Mouse (Mus musculus) hindbrain, embryonic 14.5 days (tissue): ENCODE data around the gene Lrp6. TPM values are rescaled to one million over a fixed set of nuclear protein-coding genes. Genes with fewer than 3 reads are reported as not detected.

Experiments used
- ATAC-seq: fragments of 200-750 bp; cut with Nextera tagmentation; 2 replicates; pipeline ENCODE4 v1.8.0; 2017; ENCODE audit warnings: moderate number of reproducible peaks, mild to moderate bottlenecking, moderate TSS enrichment, moderate library complexity; ENCODE audit not compliant: low FRiP score
- DNase-seq: peaks from one replicate; pipeline ENCODE4 v3.0.0-alpha.2; 2015; ENCODE audit warnings: low spot score
- H3K27ac ChIP-seq: fragments of 300-500 bp; sonication (generic); 2 replicates; pipeline ENCODE4 v1.5.1; 2014; ENCODE audit warnings: mild to moderate bottlenecking, moderate library complexity
- H3K27me3 ChIP-seq: fragments of 300-500 bp; sonication (generic); 2 replicates; pipeline ENCODE4 v1.6.1; 2014; ENCODE audit warnings: mild to moderate bottlenecking, low read length, mixed read lengths; ENCODE audit not compliant: control insufficient read depth, insufficient read depth
- H3K36me3 ChIP-seq: fragments of 300-500 bp; sonication (generic); replicated peaks from 2 replicates; pipeline ENCODE4 v1.6.1; 2014; ENCODE audit not compliant: control insufficient read depth, insufficient read depth
- H3K4me1 ChIP-seq: fragments of 300-500 bp; sonication (generic); replicated peaks from 2 replicates; pipeline ENCODE4 v1.6.1; 2014; ENCODE audit warnings: antibody characterized with exemption, low read length, mixed read lengths; ENCODE audit not compliant: control insufficient read depth, insufficient read depth
- H3K4me2 ChIP-seq: fragments of 300-500 bp; sonication (generic); replicated peaks from 2 replicates; pipeline ENCODE4 v1.6.1; 2014; ENCODE audit warnings: mild to moderate bottlenecking, moderate library complexity
- H3K4me3 ChIP-seq: fragments of 300-500 bp; sonication (generic); replicated peaks from 2 replicates; pipeline ENCODE4 v1.5.1; 2014; ENCODE audit warnings: mild to moderate bottlenecking, low read length
- H3K9ac ChIP-seq: fragments of 300-500 bp; sonication (generic); 2 replicates; pipeline ENCODE4 v1.6.1; 2014
- H3K9me3 ChIP-seq: fragments of 300-500 bp; sonication (generic); 2 replicates; pipeline ENCODE4 v1.6.1; 2016; ENCODE audit warnings: low read length; ENCODE audit not compliant: control insufficient read depth
- WGBS: fragments of 180-500 bp; shearing (Covaris S2); extraction: QIAGEN DNeasy Blood & Tissue Kit; methylation state at CpG from one replicate; pipeline ENCODE4 v1.1.7; 2014; 5-methylcytosine and 5-hydroxymethylcytosine counted together
- polyA plus RNA-seq: library from polyadenylated mRNA; unstranded; fragments of >200 nt; fragmentation: Nextera tagmentation; extraction: Ambion mirVana; gene quantifications from 2 replicates; pipeline ENCODE4 v1.2.1, GENCODE M21; 2014

Gene Lrp6
- polyA plus RNA-seq, 1 experiment from 2014 or later, result 22.3 TPM

DNA sequence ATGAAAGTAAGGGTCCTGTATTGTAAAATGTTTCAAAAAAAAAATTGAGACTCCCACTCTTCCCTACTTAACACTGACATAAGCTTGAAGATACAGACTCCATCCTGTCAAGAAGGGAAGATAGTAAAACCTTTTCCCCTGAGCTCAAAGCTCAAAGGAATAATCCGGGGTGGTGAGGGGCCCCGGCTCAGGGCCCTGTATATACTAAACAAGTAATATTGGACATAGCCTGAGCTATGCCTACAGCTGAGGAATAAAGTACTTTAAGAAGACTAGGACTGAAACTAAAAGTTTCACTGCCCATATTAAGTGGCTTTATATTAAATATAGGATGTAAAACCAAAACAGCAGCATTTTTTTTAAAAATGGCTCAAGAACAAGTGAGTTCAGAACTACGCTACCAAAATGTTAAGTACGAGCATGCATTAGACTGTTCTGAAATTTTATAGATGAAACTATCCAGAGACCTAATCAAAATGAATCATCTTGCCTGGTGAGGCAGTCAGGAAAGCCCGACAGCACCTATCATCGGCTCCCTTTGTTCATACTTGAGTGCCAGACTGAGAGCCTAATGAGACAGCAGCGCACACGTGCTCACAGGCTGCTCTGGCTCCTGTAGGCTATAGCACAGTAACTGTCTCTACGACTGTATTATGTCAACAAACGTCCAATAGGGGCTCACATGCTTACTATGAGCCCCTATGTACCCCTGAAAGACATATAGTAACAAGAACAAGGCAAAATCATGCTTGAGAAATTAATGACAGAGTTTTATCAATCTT, 66.2 kb downstream of the Lrp6 start:
- Histone ChIP-seq H3K27me3 (no peaks in the 10 kb centered on the region), H3K9ac (no peak overlapping the region), H3K27ac (peak overlapping the region; percentile 65), H3K4me1 (peaks cover 13% of the 10 kb centered on the region), H3K4me3 (no peak overlapping the region), H3K36me3 (peaks cover 33% of the 10 kb centered on the region), H3K4me2 (peak overlapping the region; percentile 15; the same call in 1 of the 2 replicates), H3K9me3 (no peaks in the 10 kb centered on the region)
- DNase-seq (peak; percentile 55), ATAC-seq (peak; percentile 87)
- WGBS, result 38% methylated on average over 10 of the region's 10 CpGs

GRCm38 (mm10) chr6:134499089-134499488, 67.7 kb downstream of the Lrp6 start:
- Histone ChIP-seq H3K9me3 (no peaks in the 10 kb centered on the region), H3K36me3 (peaks cover 19% of the 10 kb centered on the region), H3K4me2 (no peak overlapping the region), H3K27me3 (no peaks in the 10 kb centered on the region), H3K9ac (no peak overlapping the region), H3K4me3 (no peak overlapping the region), H3K4me1 (peaks cover 23% of the 10 kb centered on the region), H3K27ac (no peak overlapping the region)
- no peak for DNase-seq
- no peak for ATAC-seq
- 78% methylated on average over 2 of the region's 2 CpGs for WGBS

GRCm38 (mm10) chr6:134498518-134498917, 68.2 kb downstream of the Lrp6 start:
- H3K27me3 ChIP-seq, result no peaks in the 10 kb centered on the region
- DNase-seq, result no peak
- H3K4me3 ChIP-seq, result no peak overlapping the region
- H3K4me2 ChIP-seq, result no peak overlapping the region
- H3K4me1 ChIP-seq, result peaks cover 26% of the 10 kb centered on the region
- ATAC-seq, result no peak
- H3K9ac ChIP-seq, result no peak overlapping the region
- peaks cover 19% of the 10 kb centered on the region for H3K36me3 ChIP-seq
- no peak overlapping the region for H3K27ac ChIP-seq
- H3K9me3 ChIP-seq, result no peaks in the 10 kb centered on the region

DNA sequence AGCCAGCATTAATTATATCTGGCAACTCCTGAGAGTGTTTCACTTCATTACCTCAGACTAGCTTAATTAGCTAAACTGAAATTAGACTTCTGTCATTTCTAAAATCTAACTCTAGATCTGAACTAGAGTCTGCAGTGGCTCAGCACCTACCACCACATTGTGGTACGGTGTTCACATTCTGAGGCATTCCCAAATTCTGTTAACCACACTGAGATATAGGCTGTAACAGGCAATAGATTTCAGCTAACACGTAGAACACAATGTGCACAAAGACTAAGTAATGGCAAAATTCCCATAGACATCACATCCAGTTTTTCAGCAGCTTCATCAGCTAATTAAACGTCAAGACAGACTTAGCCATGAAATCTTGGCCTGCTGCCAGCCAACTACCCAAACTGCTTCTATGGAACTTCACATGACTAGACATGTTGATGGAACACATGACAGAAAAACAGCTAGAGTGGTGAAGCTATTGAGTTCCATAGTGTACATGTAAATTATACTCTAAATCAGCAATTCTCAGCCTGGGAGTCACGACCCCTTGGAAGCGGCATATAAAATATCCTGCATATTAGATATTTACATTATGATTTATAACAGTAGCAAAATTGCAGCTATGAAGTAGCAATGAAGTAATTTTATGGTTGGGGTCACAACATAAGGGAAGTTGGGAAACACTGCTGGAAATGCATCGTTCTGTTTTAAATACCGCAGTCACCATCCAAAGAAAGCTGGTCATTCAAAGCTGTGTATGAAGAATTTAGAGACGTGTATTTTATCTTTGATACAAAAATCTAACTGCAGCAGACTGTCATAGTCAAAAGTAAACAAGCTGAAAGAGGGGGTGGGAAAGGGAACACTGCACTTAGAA, 71.7 kb downstream of the Lrp6 start:
- no peaks in the 10 kb centered on the region for H3K9me3 ChIP-seq
- no peaks in the 10 kb centered on the region for H3K27me3 ChIP-seq
- no peak overlapping the region for H3K4me2 ChIP-seq
- no peak overlapping the region for H3K9ac ChIP-seq
- 0 out of 2 replicates have a peak overlapping the region, but pooled peaks have one; percentile 29 for H3K27ac ChIP-seq
- H3K4me3 ChIP-seq, result no peak overlapping the region
- peak; percentile 72 for DNase-seq
- H3K36me3 ChIP-seq, result peaks cover 19% of the 10 kb centered on the region
- peaks cover 13% of the 10 kb centered on the region; the same call in 1 of the 2 replicates for H3K4me1 ChIP-seq
- peak; percentile 37; the same call in 1 of the 2 replicates for ATAC-seq
- 69% methylated on average over 8 of the region's 8 CpGs for WGBS

DNA sequence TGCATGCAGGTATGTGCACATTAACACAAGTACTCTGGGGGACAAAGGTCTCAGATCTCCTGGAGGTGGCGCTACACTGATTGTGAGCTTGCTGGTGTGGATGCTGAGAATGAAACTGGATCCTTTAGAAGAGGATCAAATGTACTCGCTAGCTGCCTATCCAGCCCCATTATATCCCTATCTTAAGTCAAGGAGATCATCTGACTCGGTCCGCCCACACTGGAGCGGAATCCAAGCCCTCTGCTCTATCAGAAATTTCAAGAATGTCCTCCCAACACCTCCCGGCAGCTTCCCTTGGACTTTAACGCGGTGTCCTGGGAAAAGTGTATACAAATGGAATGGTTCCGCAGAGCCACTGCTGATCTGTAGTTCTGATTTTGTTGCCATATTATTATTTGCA, 77.1 kb downstream of the Lrp6 start:
- no peak for DNase-seq
- no peak overlapping the region for H3K4me3 ChIP-seq
- H3K4me1 ChIP-seq, result peaks cover 9% of the 10 kb centered on the region; the same call in 1 of the 2 replicates
- peaks cover 18% of the 10 kb centered on the region for H3K36me3 ChIP-seq
- no peak for ATAC-seq
- H3K27me3 ChIP-seq, result no peaks in the 10 kb centered on the region
- no peaks in the 10 kb centered on the region for H3K9me3 ChIP-seq
- 95% methylated on average over 9 of the region's 9 CpGs for WGBS
- H3K27ac ChIP-seq, result no peak overlapping the region
- no peak overlapping the region for H3K4me2 ChIP-seq
- H3K9ac ChIP-seq, result no peak overlapping the region

DNA sequence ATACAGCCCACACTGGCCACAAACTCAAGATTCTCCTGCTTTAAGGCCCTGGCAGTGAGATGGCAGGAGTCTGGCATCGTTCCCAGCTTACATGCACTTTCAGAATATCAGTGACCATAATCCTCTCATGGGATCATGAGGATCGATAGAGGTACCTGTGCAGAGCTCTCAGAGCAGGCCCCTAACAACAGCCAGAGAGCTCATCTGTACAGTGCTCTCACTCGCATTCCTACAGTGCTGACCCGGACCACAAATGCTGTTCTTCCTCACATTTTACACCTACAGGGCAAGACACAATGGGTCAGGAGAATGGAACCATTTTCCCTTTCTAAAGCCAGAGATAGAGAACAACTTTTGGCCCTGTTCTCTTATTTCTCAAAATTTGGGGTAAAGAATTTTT, 77.6 kb downstream of the Lrp6 start:
- no peak overlapping the region for H3K4me2 ChIP-seq
- H3K9me3 ChIP-seq, result no peaks in the 10 kb centered on the region
- ATAC-seq (no peak), DNase-seq (no peak)
- H3K9ac ChIP-seq, result no peak overlapping the region
- H3K36me3 ChIP-seq, result peaks cover 22% of the 10 kb centered on the region
- WGBS, result 88% methylated on average over 4 of the region's 4 CpGs
- H3K4me3 ChIP-seq, result no peak overlapping the region
- no peaks in the 10 kb centered on the region for H3K27me3 ChIP-seq
- no peak overlapping the region; the same call in 1 of the 2 replicates for H3K27ac ChIP-seq
- 0 out of 2 replicates have a peak, but pooled peaks cover 4% of the 10 kb centered on the region for H3K4me1 ChIP-seq

DNA sequence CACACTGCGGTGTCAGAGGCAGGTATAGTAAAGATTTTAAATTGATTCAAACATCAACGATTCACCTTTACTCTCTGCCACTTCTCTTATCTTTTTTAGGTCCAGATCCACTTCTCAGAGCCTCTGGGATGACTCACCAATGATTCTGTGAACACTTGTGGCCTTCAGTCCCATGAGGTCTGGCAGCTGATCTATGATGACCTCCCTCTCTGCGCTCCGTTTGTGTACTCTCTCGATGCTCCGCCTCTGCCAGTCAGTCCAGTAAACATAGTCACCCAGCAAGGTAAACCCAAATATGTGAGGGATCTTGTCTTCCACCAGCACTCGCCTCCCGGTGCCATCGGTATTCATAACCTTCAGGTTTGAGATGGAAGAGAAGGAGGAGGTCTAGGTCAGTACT, 80.4 kb downstream of the Lrp6 start:
- Histone ChIP-seq H3K27ac (no peak overlapping the region), H3K9me3 (no peaks in the 10 kb centered on the region), H3K4me3 (no peak overlapping the region), H3K36me3 (peaks cover 33% of the 10 kb centered on the region), H3K9ac (no peak overlapping the region), H3K27me3 (no peaks in the 10 kb centered on the region), H3K4me2 (no peak overlapping the region), H3K4me1 (no peaks in the 10 kb centered on the region)
- DNase-seq (no peak), ATAC-seq (no peak)
- WGBS, result 91% methylated on average over 9 of the region's 9 CpGs

DNA sequence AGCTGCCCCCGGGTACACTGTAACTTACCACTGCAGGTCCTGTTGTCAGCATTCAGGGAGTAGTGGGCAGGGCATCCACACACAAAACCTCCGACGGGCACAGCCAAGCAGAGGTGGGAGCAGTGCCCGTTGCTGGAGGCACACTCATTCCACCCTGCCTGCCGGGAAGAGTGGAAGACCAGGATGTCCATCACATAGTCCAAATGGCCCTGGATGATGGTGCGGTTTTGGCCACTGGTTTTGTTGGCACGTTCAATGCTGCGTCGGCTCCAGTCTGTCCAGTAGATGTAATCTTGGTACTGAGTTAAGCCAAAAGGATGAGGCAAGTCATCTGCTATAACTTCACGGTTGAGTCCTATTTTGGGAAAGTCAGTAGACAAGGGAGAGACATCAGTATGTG, 87.3 kb downstream of the Lrp6 start:
- ATAC-seq (no peak), DNase-seq (no peak)
- H3K27me3 ChIP-seq, result no peaks in the 10 kb centered on the region
- peaks cover 51% of the 10 kb centered on the region for H3K36me3 ChIP-seq
- no peak overlapping the region for H3K4me3 ChIP-seq
- no peaks in the 10 kb centered on the region for H3K4me1 ChIP-seq
- WGBS, result 97% methylated on average over 10 of the region's 10 CpGs
- no peak overlapping the region for H3K9ac ChIP-seq
- H3K4me2 ChIP-seq, result no peak overlapping the region
- no peaks in the 10 kb centered on the region for H3K9me3 ChIP-seq
- no peak overlapping the region for H3K27ac ChIP-seq

DNA sequence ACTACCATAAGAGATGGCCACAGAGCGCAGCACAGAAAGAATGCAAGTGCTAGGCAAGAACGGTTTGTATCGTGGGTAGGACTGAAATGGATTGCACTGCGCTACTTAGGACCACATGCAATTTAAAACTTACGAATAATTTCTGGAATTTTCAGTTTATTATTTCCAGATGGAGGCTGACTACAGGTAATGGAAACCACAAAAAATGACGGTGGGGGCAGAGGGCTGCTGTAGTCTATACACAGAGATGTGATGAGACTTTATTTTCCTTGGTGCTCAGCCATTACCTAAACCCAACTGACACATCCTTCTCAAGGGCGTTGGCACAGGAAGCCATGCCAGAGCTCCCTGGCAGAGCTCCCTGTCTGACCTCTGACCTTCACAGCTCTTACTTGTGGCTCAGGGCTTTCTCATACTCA, 93.6 kb downstream of the Lrp6 start:
- Histone ChIP-seq H3K4me3 (no peak overlapping the region), H3K4me1 (no peaks in the 10 kb centered on the region), H3K9ac (no peak overlapping the region), H3K4me2 (no peak overlapping the region), H3K27me3 (no peaks in the 10 kb centered on the region), H3K36me3 (peaks cover 28% of the 10 kb centered on the region), H3K27ac (no peak overlapping the region), H3K9me3 (no peaks in the 10 kb centered on the region)
- DNase-seq (no peak), ATAC-seq (no peak)
- WGBS, result 85% methylated on average over 7 of the region's 7 CpGs
